Mouse (Mus musculus): ENCODE data around the gene Ak5.

GRCm38 (mm10) chr3:152477796-152478527 is 190.2 kb downstream of the Ak5 start:
- TF ChIP-seq POLR2A (IDR thresholded peaks at IDR 0.05; ENCODE audit: low read depth, low read length) (no peak), CTCF (conservative IDR thresholded peaks at IDR 0.05; ENCODE audit: insufficient read depth, insufficient read length, low read depth, low read length) (peak; percentile 69)
